Mouse (Mus musculus) liver, embryonic 14.5 days (tissue): ENCODE results near the gene Pnp. TPM values are rescaled to one million over a fixed set of nuclear protein-coding genes. Genes with fewer than 3 reads are reported as not detected.
A peak's percentile ranks its signal among the peaks of the same experiment; 100 is the strongest.
"Not testable (repeated sequence)": the region's sequence is repeated elsewhere in the genome, so short reads cannot be mapped to it uniquely, and the experiment has no call there.

Experiments
- ATAC-seq: fragments of 200-750 bp; cut with Nextera tagmentation; 2 replicates; pipeline ENCODE4 v1.8.0; 2017; ENCODE audit warnings: moderate number of reproducible peaks, mild to moderate bottlenecking, moderate library complexity; ENCODE audit not compliant: insufficient read depth
- DNase-seq, 3 experiments: peaks; one replicate each; pipeline ENCODE4 v3.0.0-alpha.2; 2012 to 2013; ENCODE audit warnings: low read depth in 3 of 3, low spot score in 3 of 3
- H3K27ac ChIP-seq: fragments of 300-500 bp; sonication (generic); 2 replicates; pipeline ENCODE4 v1.5.1; 2014; ENCODE audit warnings: moderate library complexity, mild to moderate bottlenecking, control low read depth, inconsistent platforms
- H3K27me3 ChIP-seq: fragments of 300-500 bp; sonication (generic); 2 replicates; pipeline ENCODE4 v1.6.1; 2014; ENCODE audit warnings: mild to moderate bottlenecking, low read length, moderate library complexity; ENCODE audit not compliant: control insufficient read depth, insufficient read depth
- H3K36me3 ChIP-seq: fragments of 300-500 bp; sonication (generic); replicated peaks from 2 replicates; pipeline ENCODE4 v1.6.1; 2014; ENCODE audit warnings: low read depth; ENCODE audit not compliant: control insufficient read depth, insufficient read depth
- H3K4me1 ChIP-seq, 2 experiments: fragments of 200-500 bp in 1 of 2; fragments of 300-500 bp in 1 of 2; sonication (generic) in 1 of 2; replicated peaks; 2 replicates each; pipeline ENCODE4 v1.6.1; 2012 to 2014; ENCODE audit warnings: antibody characterized with exemption in 1 of 2, inconsistent platforms in 1 of 2, low read length in 1 of 2; ENCODE audit not compliant: control insufficient read depth in 2 of 2, insufficient read depth in 2 of 2
- H3K4me2 ChIP-seq: fragments of 300-500 bp; sonication (generic); 2 replicates; pipeline ENCODE4 v1.6.1; 2014; ENCODE audit warnings: low read depth, mild to moderate bottlenecking, control low read depth, moderate library complexity
- H3K4me3 ChIP-seq, 2 experiments: fragments of 200-500 bp in 1 of 2; fragments of 300-500 bp in 1 of 2; sonication (generic) in 1 of 2; 2 replicates each; pipeline ENCODE4 v1.5.1; 2012 to 2014; ENCODE audit warnings: low read depth in 2 of 2, low read length in 2 of 2, mild to moderate bottlenecking in 2 of 2, control low read depth in 1 of 2, inconsistent platforms in 1 of 2, moderate library complexity in 1 of 2; ENCODE audit not compliant: insufficient read depth in 1 of 2
- H3K9ac ChIP-seq: fragments of 300-500 bp; sonication (generic); replicated peaks from 2 replicates; pipeline ENCODE4 v1.6.1; 2014; ENCODE audit warnings: mild to moderate bottlenecking, control low read depth, moderate library complexity
- H3K9me3 ChIP-seq: fragments of 300-500 bp; sonication (generic); 2 replicates; pipeline ENCODE4 v1.6.1; 2016; ENCODE audit warnings: low read length, mixed read lengths; ENCODE audit not compliant: control insufficient read depth
- CTCF ChIP-seq: IDR thresholded peaks from 2 replicates; pipeline ENCODE4 v1.5.1; 2016; ENCODE audit warnings: antibody characterized with exemption, low read depth, control low read depth
- EP300 ChIP-seq: IDR thresholded peaks from 2 replicates; pipeline ENCODE4 v1.6.1; 2016; ENCODE audit warnings: antibody characterized with exemption, low read depth
- WGBS: fragments of 180-500 bp; shearing (Covaris S2); extraction: QIAGEN DNeasy Blood & Tissue Kit; methylation state at CpG from one replicate; pipeline ENCODE4 v1.1.7; 2014; ENCODE audit not compliant: insufficient replicate concordance; 5-methylcytosine and 5-hydroxymethylcytosine counted together
- polyA plus RNA-seq, 2 experiments: library from polyadenylated mRNA; depleted of rRNA in 1 of 2; stranded (reverse) in 1 of 2; unstranded in 1 of 2; fragments of >200 nt; fragmentation: Nextera tagmentation in 1 of 2; extraction: Ambion mirVana in 1 of 2; gene quantifications; 2 replicates each; pipeline versions ENCODE4 v1.2.1 to v1.2.3; 2012 to 2014

Gene Pnp
- polyA plus RNA-seq, 2 experiments: 81.4 to 87.0 TPM

DNA sequence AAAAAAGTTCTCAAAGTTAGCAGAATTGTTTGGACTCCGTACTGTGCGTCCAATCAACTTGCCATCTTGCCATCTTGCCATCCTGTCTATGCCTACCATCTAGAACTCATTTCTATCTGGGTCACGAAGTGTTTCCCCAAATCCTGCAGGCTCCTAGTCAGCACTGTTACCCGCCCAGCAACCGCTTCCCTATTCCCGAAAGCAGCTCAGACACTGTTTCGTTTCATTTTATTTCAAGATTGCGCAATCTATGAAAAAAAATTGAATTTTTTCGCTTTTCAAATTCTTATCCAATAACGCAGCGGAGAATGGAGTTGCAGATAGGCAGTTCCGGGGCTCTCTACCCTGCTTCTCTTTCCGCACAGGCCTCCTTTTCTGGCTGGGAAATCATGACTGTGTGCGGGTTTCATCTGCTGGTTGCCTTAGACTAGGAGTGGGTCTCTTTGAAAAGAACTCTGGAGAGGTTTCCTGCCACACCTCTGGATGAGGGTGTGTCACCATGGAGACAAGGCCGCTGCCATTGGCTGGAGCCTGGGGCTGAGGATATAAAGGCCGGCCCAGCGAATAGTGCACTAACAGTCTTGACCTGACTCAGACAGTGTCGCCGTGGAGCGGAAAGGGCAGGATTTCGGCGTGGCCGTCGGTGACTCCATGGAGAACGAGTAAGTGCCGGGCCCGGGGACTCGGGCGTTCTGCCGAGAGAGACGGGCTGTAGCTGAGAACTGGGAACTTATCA is 13.2 kb downstream of the Pnp start, which contains the start of gene Gm49342:
Gene Gm49342, plus strand, starts transcription at position 586 of the 736 bp plus-strand sequence.
- ATAC-seq (peak; percentile 97), DNase-seq (peak; percentile 88 to 92 (median 91))
- Histone ChIP-seq H3K4me2 (peak within 1 kb of the TSS; percentile 72), H3K9me3 (no peaks in the 10 kb centered on the region), H3K27ac (peak within 1 kb of the TSS; percentile 89), H3K4me3 (peak within 1 kb of the TSS; percentile 87), H3K27me3 (no peaks in the 10 kb centered on the region), H3K9ac (peak within 1 kb of the TSS; percentile 90), H3K4me1 (peaks cover 2 to 12% of the 10 kb centered on the region in 2 experiments; a peak in 2 of 4 replicates), H3K36me3 (peaks cover 5% of the 10 kb centered on the region)
- 7% methylated on average over 31 of the region's 31 CpGs for WGBS
- TF ChIP-seq EP300 (no peak), CTCF (peak; percentile 80)

DNA sequence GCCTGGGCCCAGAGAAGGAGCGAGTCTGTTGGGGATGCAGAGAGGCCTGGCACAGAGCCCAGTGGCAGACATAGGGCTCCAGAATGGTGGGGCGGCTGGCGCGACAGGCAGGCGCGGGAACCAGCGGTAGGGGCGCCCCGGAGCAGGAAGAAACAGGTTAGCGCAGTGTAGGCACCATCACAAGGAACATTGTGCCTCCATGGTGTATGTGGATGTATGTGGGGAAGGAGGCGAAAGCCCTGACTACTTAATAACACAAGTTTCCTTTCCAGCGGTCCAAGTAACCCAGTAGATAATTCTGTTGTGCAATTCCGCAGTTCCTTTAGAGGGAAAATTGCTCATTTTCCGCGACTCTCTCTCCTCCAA is 13.8 kb downstream of the Pnp start:
- peak overlapping the region; percentile 72 for H3K4me2 ChIP-seq
- peak overlapping the region; percentile 90 for H3K9ac ChIP-seq
- H3K9me3 ChIP-seq, DNase-seq, H3K27me3 ChIP-seq: not testable (repeated sequence)
- under 1% methylated on average over 14 of the region's 15 CpGs for WGBS
- peak; percentile 88 for ATAC-seq
- peak overlapping the region; percentile 87 for H3K4me3 ChIP-seq
- peak; percentile 62 for TF ChIP-seq CTCF
- peak overlapping the region; percentile 89 for H3K27ac ChIP-seq
- peaks cover 10% of the 10 kb centered on the region for H3K36me3 ChIP-seq
- peaks cover 2 to 12% of the 10 kb centered on the region in 2 experiments; a peak in 2 of 4 replicates for H3K4me1 ChIP-seq

DNA sequence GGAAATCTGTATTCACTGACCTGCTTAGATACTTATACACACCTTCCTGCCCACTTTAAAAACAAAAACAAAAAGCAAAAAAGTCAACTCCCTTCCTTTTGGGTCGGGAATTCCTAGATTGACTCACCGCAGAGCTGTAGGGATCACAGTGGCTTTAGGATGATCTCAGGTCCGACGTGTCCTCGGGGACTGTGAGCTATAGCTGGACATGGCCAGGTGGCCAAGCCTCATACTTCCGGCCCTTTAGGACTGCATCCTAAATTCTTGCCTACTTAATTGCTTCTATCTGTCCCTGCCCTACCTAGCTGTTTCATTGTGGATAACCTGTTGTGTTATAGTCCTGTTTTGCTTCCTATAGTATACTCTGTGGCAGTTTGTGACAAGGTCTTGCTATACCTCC is 14.2 kb downstream of the Pnp start:
- peak overlapping the region; percentile 89 for H3K27ac ChIP-seq
- not testable (repeated sequence) for H3K27me3 ChIP-seq, ATAC-seq, H3K9me3 ChIP-seq, DNase-seq
- peak overlapping the region; percentile 87 for H3K4me3 ChIP-seq
- WGBS: 7% methylated on average over 6 of the region's 6 CpGs
- H3K36me3 ChIP-seq: peaks cover 10% of the 10 kb centered on the region
- peak overlapping the region; percentile 90 for H3K9ac ChIP-seq
- peak overlapping the region; percentile 72 for H3K4me2 ChIP-seq
- peaks cover 2 to 12% of the 10 kb centered on the region in 2 experiments; a peak in 2 of 4 replicates for H3K4me1 ChIP-seq

DNA sequence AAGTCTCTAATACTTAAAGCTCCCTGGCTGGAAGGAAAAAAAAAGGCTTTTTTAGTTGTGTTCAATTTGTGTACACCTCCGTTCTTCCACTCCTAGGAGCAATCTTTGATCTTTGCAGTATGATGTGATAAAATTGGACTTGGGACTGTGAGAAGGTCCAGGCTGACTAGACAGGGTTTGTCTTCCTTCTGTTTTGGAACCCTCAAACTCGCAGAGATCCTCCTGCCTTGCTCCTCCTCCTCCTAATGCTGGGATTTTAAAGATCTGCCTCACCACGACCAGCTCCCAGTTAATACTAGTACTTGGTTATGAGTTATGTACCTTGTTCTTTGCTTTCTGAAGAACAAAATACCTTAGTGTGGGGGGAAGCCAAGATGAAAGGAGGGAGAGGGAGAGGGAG is 14.6 kb downstream of the Pnp start:
- H3K4me3 ChIP-seq: peak overlapping the region; percentile 87
- DNase-seq, H3K27me3 ChIP-seq, H3K9me3 ChIP-seq, ATAC-seq: not testable (repeated sequence)
- peak overlapping the region; percentile 72 for H3K4me2 ChIP-seq
- WGBS: 7% methylated on average over 3 of the region's 3 CpGs
- peaks cover 2 to 12% of the 10 kb centered on the region in 2 experiments; a peak in 2 of 4 replicates for H3K4me1 ChIP-seq
- H3K36me3 ChIP-seq: peaks cover 10% of the 10 kb centered on the region
- H3K9ac ChIP-seq: peak overlapping the region; percentile 90
- H3K27ac ChIP-seq: peak overlapping the region; percentile 89

DNA sequence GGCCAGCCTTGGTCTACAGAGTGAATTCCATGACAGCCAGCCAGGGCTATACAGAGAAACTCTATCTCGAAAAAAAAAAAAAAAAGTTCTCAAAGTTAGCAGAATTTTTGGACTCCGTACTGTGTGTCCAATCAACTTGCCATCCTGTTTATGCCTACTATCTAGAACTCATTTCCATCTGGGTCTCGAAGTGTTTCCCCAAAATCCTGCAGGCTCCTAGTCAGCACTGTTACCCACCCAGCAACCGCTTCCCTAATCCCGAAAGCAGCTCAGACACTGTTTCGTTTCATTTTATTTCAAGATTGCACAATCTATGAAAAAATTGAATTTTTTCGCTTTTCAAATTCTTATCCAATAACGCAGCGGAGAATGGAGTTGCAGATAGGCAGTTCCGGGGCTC is 24.6 kb downstream of the Pnp start:
- Histone ChIP-seq H3K27me3 (no peaks in the 10 kb centered on the region), H3K27ac (no peak overlapping the region), H3K4me3 (no peak overlapping the region), H3K36me3 (peaks cover 18% of the 10 kb centered on the region), H3K4me1 (peaks cover 10 to 26% of the 10 kb centered on the region in 2 experiments; a peak in 3 of 4 replicates), H3K9me3 (no peaks in the 10 kb centered on the region), H3K4me2 (peak overlapping the region; percentile 75), H3K9ac (no peak overlapping the region)
- ATAC-seq (no peak), DNase-seq (no peak)
- 65% methylated on average over 10 of the region's 10 CpGs for WGBS
- TF ChIP-seq EP300 (no peak), CTCF (no peak)
